Mouse (Mus musculus) layer of hippocampus, adult 11-12 months (tissue): ENCODE results near the gene Diras1.
"Not testable (repeated sequence)": the region's sequence is repeated elsewhere in the genome, so short reads cannot be mapped to it uniquely, and the experiment has no call there.

ENCODE experiments used
- DNase-seq: peaks from one replicate; pipeline ENCODE4 v3.0.0; 2022; ENCODE audit warnings: low spot score

Gene Diras1

DNA sequence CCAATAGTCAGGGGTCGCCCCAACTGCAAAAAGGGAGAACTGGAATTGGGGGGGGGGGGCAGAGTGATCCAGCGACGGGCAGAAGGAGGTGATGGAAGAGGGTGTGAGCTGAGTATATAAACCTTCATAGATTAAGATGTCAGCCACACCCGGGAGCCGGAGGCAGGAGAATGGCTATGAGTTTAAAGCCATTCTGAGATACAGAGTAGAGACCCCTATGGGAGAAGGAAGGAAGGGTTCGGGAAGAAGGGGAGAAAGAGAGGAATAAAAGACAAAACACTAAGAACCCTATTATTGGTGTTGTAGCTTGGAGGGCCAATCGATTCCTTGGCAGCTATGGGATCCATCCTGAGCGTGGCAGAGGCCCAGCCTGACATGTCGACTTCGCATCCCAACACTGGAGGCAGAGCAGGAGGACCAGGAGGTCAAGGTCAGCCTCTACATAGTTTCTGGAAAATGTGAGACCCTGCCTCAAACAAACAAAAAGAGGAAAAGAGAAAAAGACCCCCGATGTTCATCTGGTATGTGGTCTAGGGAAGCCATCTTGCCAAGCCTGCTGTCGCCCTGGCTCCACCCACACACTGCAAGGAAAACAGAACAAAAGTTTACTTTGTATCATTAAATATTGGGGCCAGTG lies at the start of gene Diras1:
Diras1 (minus strand) TSS at position 24 of the 637 bp plus-strand sequence.
- DNase-seq = no peak

GRCm38 (mm10) chr10:81073464-81073863 lies 48.0 kb upstream of the Diras1 start:
- DNase-seq = no peak

DNA sequence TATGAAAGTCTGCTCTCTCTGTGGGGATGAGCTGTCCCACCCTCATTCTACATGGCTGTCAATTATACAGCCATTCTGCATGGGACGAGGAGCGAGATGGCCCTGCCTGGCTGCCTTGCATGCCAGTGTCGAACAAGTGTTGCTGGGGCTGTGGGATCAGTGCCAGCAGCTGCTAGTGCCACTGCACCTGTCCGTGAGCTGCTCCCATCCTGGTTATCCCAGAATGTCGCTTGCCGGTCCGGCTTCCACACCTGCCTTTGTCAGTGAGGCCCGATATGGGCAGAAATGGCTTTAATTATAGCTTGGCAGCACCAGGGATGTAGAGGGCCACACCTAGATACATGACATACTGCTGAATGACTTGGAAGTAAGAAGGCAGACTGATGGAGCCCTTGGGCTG lies 46.8 kb upstream of the Diras1 start:
- no peak for DNase-seq

DNA sequence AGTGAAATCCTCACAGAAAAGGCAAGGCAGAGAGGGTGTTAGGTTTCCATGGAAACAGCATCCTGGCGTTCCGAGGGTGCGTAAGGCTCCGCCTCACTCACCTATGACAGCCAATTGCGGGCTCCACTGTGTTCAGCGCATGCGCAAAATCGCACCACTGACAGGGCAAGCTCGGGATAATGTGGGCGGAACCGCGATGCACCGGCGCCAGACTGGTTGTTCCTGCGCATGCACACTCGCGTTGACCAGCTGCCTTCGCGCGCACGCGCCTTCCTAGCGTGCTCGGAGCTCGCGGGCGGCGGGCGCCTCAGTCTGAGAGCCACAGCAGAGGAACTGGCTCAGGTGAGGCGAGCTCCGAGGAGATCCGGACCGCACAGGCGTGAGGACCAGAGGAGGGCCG lies 44.4 kb upstream of the Diras1 start, which contains the start of gene Thop1:
Thop1 (plus strand) TSS at position 200 of the 400 bp plus-strand sequence.
- peak; percentile 98 for DNase-seq

DNA sequence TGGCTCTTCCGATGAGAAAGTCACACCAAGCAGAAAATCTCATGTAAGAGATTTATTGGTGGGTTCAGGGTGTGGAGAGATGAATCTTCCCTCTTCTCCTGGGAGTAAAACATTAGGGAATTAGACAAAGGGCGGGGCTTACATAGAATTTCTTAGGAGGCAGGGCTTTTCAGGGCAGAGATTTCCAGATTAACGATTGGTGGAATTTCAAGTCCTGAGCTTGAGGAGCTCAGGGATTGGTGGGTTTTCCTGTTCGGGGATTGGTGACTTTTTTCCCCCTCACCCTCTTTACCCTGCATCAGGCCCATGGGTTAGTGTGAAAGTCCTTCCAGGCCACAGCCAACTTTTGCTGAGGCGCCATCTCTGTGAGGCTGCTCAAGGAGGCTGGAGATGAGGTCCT lies 43.2 kb upstream of the Diras1 start:
- no peak for DNase-seq

- not testable (repeated sequence) for DNase-seq
Observed at GRCm38 (mm10) chr10:81064519-81064918, 39.1 kb upstream of the Diras1 start.

- DNase-seq = no peak
Observed at GRCm38 (mm10) chr10:81062710-81063109, 37.2 kb upstream of the Diras1 start.

- peak; percentile 100 for DNase-seq
Observed at GRCm38 (mm10) chr10:81059603-81060543, 34.4 kb upstream of the Diras1 start, which contains the start of gene Sgta. Gene Sgta (minus strand): TSS chr10:81060181.

DNA sequence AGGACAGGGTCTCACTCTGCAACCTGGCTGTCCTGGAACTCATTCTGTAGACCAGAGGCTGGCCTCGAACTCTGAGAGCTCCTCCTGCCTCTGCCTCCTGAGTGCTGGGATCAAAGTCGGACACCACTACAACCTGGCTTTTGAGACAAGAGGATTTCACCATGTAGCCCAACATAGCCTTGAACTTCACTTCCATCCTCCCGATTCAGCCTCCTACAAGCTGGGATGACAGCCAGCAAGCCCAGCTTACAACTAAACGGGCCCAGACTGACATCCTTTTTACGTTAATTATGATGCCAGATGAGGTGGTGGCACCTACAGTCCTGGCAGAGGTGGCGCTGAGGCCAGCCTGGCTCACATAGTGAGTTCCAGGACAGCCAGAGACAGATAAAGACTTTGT lies 33.4 kb upstream of the Diras1 start:
- no peak for DNase-seq

- DNase-seq = no peak
Observed at GRCm38 (mm10) chr10:81057406-81058130, 32.1 kb upstream of the Diras1 start.

- DNase-seq = not testable (repeated sequence)
Observed at GRCm38 (mm10) chr10:81055802-81056340, 30.4 kb upstream of the Diras1 start.

GRCm38 (mm10) chr10:81055169-81055568 lies 29.7 kb upstream of the Diras1 start:
- no peak for DNase-seq

GRCm38 (mm10) chr10:81052577-81052976 lies 27.1 kb upstream of the Diras1 start:
- DNase-seq = no peak

DNA sequence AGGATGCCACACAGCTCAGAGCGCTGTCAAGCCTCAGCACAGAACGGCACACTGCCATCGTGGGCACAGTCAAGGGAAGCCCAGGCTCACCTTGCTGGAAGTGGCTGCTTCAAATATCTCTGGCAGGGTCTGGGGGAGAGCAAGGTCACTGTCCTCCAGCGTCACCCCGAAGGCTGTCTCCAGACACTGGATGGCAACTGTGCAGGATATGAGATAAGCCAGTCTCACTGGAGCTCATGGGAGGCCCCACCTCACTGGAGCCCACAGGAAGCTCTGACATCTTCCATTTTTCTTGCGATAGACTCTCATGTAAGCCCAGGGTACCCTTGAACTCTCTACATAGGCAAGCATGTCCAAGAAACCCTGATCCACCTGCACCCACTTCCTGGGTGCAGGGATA lies 25.7 kb upstream of the Diras1 start:
- no peak for DNase-seq

GRCm38 (mm10) chr10:81050645-81051044 lies 25.2 kb upstream of the Diras1 start:
- no peak for DNase-seq

DNA sequence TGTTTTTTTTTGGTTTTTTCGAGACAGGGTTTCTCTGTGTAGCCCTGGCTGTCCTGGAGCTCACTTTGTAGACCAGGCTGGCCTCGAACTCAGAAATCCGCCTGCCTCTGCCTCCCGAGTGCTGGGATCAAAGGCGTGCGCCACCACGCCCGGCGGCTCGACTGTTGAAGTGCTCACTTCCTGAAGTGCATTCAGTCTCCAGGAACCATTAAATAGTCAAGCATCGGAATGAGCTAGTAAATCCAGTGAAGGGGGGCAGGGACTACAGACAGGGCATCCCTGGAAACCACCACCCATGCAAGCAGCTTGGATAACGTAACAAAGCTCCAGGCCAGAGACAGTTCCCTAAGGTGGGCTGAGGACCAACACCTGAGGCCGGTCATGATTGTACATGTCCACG lies 19.8 kb upstream of the Diras1 start:
- DNase-seq = not testable (repeated sequence)

DNA sequence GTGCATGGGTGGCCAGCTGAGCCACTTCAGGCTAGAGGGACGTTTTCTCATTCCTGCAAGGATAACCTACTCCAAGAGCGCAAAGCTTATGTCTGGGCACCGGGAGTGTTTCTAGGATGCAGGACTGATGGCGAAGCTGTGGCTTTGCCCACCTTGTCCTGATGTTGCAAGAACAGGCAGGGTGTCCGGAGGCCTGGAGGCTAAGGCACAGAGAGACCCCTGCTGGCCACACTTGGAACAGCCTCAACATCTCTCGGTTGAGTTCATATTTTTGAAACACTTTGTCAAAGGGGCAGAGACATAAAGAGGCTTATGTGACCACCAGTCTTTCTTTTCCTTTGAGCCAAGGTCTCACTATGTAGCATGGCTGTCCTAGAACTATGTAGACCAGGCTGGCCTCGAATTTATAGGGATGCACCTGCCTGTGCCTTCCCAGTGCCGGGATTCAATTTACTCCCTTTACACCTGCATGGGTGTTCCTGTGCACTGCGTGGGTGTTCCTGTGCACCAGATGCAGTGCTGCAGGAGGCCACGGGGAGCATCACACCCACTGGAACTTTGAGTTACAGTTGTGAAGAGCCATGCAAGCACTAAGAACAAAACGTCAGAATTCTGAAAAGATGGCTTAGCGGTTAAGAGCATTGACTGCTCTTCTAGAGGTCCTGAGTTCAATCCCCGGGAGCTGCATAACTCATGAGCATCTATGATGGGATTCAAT lies 16.2 kb upstream of the Diras1 start:
- peak; percentile 80 for DNase-seq

GRCm38 (mm10) chr10:81036988-81037580 lies 11.6 kb upstream of the Diras1 start, which contains the start of gene Slc39a3:
Gene Slc39a3 (minus strand): TSS chr10:81037426.
- DNase-seq = peak; percentile 99

- no peak for DNase-seq
Observed at GRCm38 (mm10) chr10:81036251-81036650, 10.8 kb upstream of the Diras1 start.

- DNase-seq = no peak
Observed at GRCm38 (mm10) chr10:81033586-81033985, 8.1 kb upstream of the Diras1 start.

GRCm38 (mm10) chr10:81029031-81029430 lies 3.6 kb upstream of the Diras1 start:
- DNase-seq = no peak
